Mouse (Mus musculus) liver, embryonic 14.5 days (tissue): Measurements from ENCODE around the gene Wdr27.

Source experiments
- CTCF ChIP-seq: IDR thresholded peaks from 2 replicates; pipeline ENCODE4 v1.5.1; 2016; ENCODE audit warnings: antibody characterized with exemption, low read depth, control low read depth
- EP300 ChIP-seq: IDR thresholded peaks from 2 replicates; pipeline ENCODE4 v1.6.1; 2016; ENCODE audit warnings: antibody characterized with exemption, low read depth

GRCm38 (mm10) chr17:14921582-14921981, 21.4 kb downstream of the Wdr27 start:
- TF ChIP-seq CTCF (no peak), EP300 (no peak)
